Mouse (Mus musculus) lung, adult 2 months (tissue): ENCODE measurements at regions not wholly inside any gene's neighbourhood (a gene's known extent, or its start where the extent isn't known, plus 50 kb on each side); places are given as distances from the start of the nearest gene placed in this dataset.

Source experiments
- CTCF ChIP-seq: fragments of 200-500 bp; IDR thresholded peaks from 2 replicates; pipeline ENCODE4 v1.5.1; 2011; ENCODE audit warnings: mild to moderate bottlenecking, low read length, control low read depth; ENCODE audit not compliant: insufficient read depth
- POLR2A ChIP-seq: fragments of 200-500 bp; IDR thresholded peaks from 2 replicates; pipeline ENCODE4 v1.6.1; 2011; ENCODE audit warnings: low read depth, mild to moderate bottlenecking, control low read depth, low read length, borderline replicate concordance; ENCODE audit errors: extremely low read depth

GRCm38 (mm10) chr1:193668841-193669240 lies 298.7 kb upstream of the Camk1g start:
- no peak for TF ChIP-seq POLR2A
- no peak for TF ChIP-seq CTCF
